Mouse (Mus musculus) liver, embryonic 14.5 days (tissue): Measurements from ENCODE around the gene Galnt2.

Experiments used
- CTCF ChIP-seq: IDR thresholded peaks from 2 replicates; pipeline ENCODE4 v1.5.1; 2016; ENCODE audit warnings: antibody characterized with exemption, low read depth, control low read depth
- EP300 ChIP-seq: IDR thresholded peaks from 2 replicates; pipeline ENCODE4 v1.6.1; 2016; ENCODE audit warnings: antibody characterized with exemption, low read depth

DNA sequence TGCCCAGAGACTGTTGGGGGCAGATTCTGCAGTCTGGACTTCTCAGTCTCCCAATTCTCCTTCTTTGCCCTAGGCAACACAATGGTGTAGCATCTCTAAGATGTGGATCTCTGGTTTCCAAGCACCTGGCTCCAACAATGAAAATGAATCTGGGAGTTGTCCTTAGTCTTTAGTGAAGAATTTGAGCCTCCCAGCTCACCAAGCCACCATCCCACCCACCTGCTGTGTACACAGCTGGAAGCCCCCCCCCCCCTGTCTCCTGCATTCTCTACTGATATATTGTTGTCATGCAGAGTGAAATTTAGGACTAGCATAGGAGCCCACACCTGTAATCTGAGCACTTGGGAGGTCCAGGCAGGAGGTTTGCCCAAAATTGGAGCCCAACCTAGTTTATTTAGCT is 14.2 kb upstream of the Galnt2 start:
- TF ChIP-seq CTCF: no peak
- no peak for TF ChIP-seq EP300
